14 mouse cellular contexts compared by ENCODE assay signal in the genomic region with DNA sequence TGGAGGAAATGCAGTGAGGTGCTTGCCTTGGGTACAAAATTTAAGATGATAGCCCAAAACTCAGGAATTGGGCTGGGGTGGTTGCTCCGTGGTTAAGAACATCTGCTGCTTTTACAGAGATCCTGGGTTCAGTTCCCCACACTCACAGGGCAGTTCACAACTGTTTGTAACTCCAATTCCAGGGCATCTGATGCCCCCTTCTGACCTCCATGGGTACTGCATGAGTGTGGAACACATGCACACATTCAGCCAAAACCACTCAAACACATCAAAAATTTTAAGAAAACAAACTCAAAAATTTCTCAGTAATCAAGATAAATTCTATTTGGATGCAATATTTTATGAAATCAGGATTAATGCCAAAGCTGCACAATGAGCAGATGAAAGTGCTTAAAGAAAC.
A peak's percentile ranks its signal among the peaks of the same experiment; 100 is the strongest.
DNase-seq lines count a peak whose midpoint lies in the region; ATAC-seq and TF ChIP-seq lines count a peak whose summit lies in the region.
"Had no signal": no experiment of that assay in that cellular context is flagged by ENCODE, and none has a peak within 500 bp of the region (broad histone marks: within the 10 kb centered on the region; RNA-seq: fewer than 3 reads in every experiment).

No protein-coding gene starts in this region.

- no peak for ATAC-seq in kidney, postnatal 0 days (replicated peaks; ENCODE audit: low FRiP score, low read depth)
- ATAC-seq in midbrain, postnatal 0 days (ENCODE audit: low FRiP score) = no peak
- no peak for ATAC-seq in midbrain, embryonic 15.5 days (replicated peaks)

- in situ Hi-C loops in ES-E14 (cut with MboI; ENCODE audit: low sequenced_read_pairs in 2 of 2, unreplicated experiment in 2 of 2) = no loop called here

- H3K27ac ChIP-seq in kidney, postnatal 0 days = no peak overlapping the region
- H3K27ac ChIP-seq in midbrain, postnatal 0 days (ENCODE audit: low read depth, low read length) = no peak overlapping the region
- H3K27ac ChIP-seq in midbrain, embryonic 15.5 days = no peak overlapping the region
- no peak overlapping the region for H3K27ac ChIP-seq in ES-E14 (ENCODE audit: insufficient read depth, low read depth, low read length, poor library complexity, severe bottlenecking)
- H3K27ac ChIP-seq in hindbrain, embryonic 10.5 days = no peak overlapping the region
- H3K27ac ChIP-seq: hindbrain, embryonic 14.5 days; limb, embryonic 12.5 days had no signal

- no peaks in the 10 kb centered on the region for H3K9me3 ChIP-seq in kidney, postnatal 0 days (replicated peaks; ENCODE audit: low read length)
- H3K9me3 ChIP-seq in midbrain, postnatal 0 days (ENCODE audit: low read length) = no peaks in the 10 kb centered on the region
- H3K9me3 ChIP-seq in midbrain, embryonic 15.5 days = no peaks in the 10 kb centered on the region
- H3K9me3 ChIP-seq in ES-E14 (ENCODE audit: control insufficient read depth, insufficient read depth, low read depth, low read length) = no peaks in the 10 kb centered on the region
- no peaks in the 10 kb centered on the region for H3K9me3 ChIP-seq in hindbrain, embryonic 10.5 days
- H3K9me3 ChIP-seq: limb, embryonic 12.5 days had no signal

- H3K4me1 ChIP-seq in kidney, postnatal 0 days (replicated peaks; ENCODE audit: insufficient read depth, low read length) = no peaks in the 10 kb centered on the region
- H3K4me1 ChIP-seq in midbrain, postnatal 0 days (ENCODE audit: insufficient read depth, low read length) = no peaks in the 10 kb centered on the region
- no peaks in the 10 kb centered on the region; the same call in 1 of the 2 replicates for H3K4me1 ChIP-seq in midbrain, embryonic 15.5 days
- no peaks in the 10 kb centered on the region for H3K4me1 ChIP-seq in ES-E14 (ENCODE audit: control insufficient read depth in 2 of 2, insufficient read depth in 2 of 2, low read length in 2 of 2, poor library complexity in 1 of 2)
- H3K4me1 ChIP-seq in hindbrain, embryonic 10.5 days (replicated peaks) = no peaks in the 10 kb centered on the region

- H3K27me3 ChIP-seq in kidney, postnatal 0 days (ENCODE audit: insufficient read depth, low read length) = no peaks in the 10 kb centered on the region
- no peaks in the 10 kb centered on the region for H3K27me3 ChIP-seq in midbrain, postnatal 0 days (ENCODE audit: insufficient read depth, low read length)
- H3K27me3 ChIP-seq in midbrain, embryonic 15.5 days (replicated peaks) = no peaks in the 10 kb centered on the region
- H3K27me3 ChIP-seq in splenic B cell, adult 2 months (ENCODE audit: control insufficient read depth, insufficient read depth, low read length, poor library complexity, severe bottlenecking) = no peaks in the 10 kb centered on the region
- no peaks in the 10 kb centered on the region; the same call in 1 of the 2 replicates for H3K27me3 ChIP-seq in hindbrain, embryonic 10.5 days (ENCODE audit: insufficient read depth, poor library complexity, severe bottlenecking)

- WGBS in kidney, postnatal 0 days = 84% methylated on average over 1 of the region's 1 CpGs
- WGBS in midbrain, postnatal 0 days = 79% methylated on average over 1 of the region's 1 CpGs
- 85% methylated on average over 1 of the region's 1 CpGs for whole genome bisulfite sequencing in midbrain, embryonic 15.5 days
- WGBS in hindbrain, embryonic 10.5 days = 85% methylated on average over 1 of the region's 1 CpGs

- no peak overlapping the region for H3K4me2 ChIP-seq in kidney, postnatal 0 days (ENCODE audit: low read length)
- no peak overlapping the region for H3K4me2 ChIP-seq in midbrain, postnatal 0 days (ENCODE audit: low read depth, low read length, poor library complexity, severe bottlenecking)
- H3K4me2 ChIP-seq in midbrain, embryonic 15.5 days = no peak overlapping the region
- H3K4me2 ChIP-seq: hindbrain, embryonic 14.5 days; limb, embryonic 12.5 days had no signal

- H3K4me3 ChIP-seq in kidney, postnatal 0 days (replicated peaks; ENCODE audit: low read depth, low read length) = no peak overlapping the region
- H3K4me3 ChIP-seq in midbrain, postnatal 0 days (ENCODE audit: low read depth, low read length) = no peak overlapping the region
- H3K4me3 ChIP-seq in midbrain, embryonic 15.5 days = no peak overlapping the region
- H3K4me3 ChIP-seq in ES-E14 (ENCODE audit: insufficient read depth in 1 of 2, low read depth in 1 of 2, low read length in 2 of 2, poor library complexity in 1 of 2, severe bottlenecking in 1 of 2) = no peak overlapping the region
- no peak overlapping the region for H3K4me3 ChIP-seq in hindbrain, embryonic 10.5 days
- H3K4me3 ChIP-seq: erythroblast, embryonic 14.5 days; limb, embryonic 12.5 days had no signal

- no peak for DNase-seq in kidney, postnatal 0 days (ENCODE audit: low spot score)
- DNase-seq in kidney, adult 11 months = no peak
- no peak for DNase-seq in midbrain, postnatal 0 days (ENCODE audit: low spot score)
- peak; percentile 12 for DNase-seq in ES-E14 (ENCODE audit: low read depth, low spot score)
- peak; percentile 15 for DNase-seq in splenic B cell, adult 2 months (ENCODE audit: low read depth, low spot score)
- DNase-seq in hindbrain, embryonic 10.5 days (ENCODE audit: low spot score) = no peak
- DNase-seq in cerebellum, postnatal 36 days = no peak
- DNase-seq: adrenal gland, adult 2 months; cerebellum, adult 11-12 months; right cerebral cortex, postnatal 14 days had no signal

- H3K36me3 ChIP-seq in kidney, postnatal 0 days (ENCODE audit: insufficient read depth, low read length) = no peaks in the 10 kb centered on the region
- H3K36me3 ChIP-seq in midbrain, postnatal 0 days (ENCODE audit: insufficient read depth, low read length) = no peaks in the 10 kb centered on the region
- no peaks in the 10 kb centered on the region for H3K36me3 ChIP-seq in midbrain, embryonic 15.5 days (replicated peaks)
- no peaks in the 10 kb centered on the region for H3K36me3 ChIP-seq in ES-E14 (ENCODE audit: control insufficient read depth, insufficient read depth, low read length, poor library complexity, severe bottlenecking)
- H3K36me3 ChIP-seq in splenic B cell, adult 2 months (ENCODE audit: control insufficient read depth, insufficient read depth, low read length, poor library complexity, severe bottlenecking) = no peaks in the 10 kb centered on the region
- no peaks in the 10 kb centered on the region for H3K36me3 ChIP-seq in hindbrain, embryonic 10.5 days
- H3K36me3 ChIP-seq: limb, embryonic 12.5 days had no signal

- H3K9ac ChIP-seq in kidney, postnatal 0 days (ENCODE audit: low read depth, low read length) = no peak overlapping the region
- no peak overlapping the region for H3K9ac ChIP-seq in midbrain, postnatal 0 days (replicated peaks; ENCODE audit: low read length, poor library complexity, severe bottlenecking)
- H3K9ac ChIP-seq in midbrain, embryonic 15.5 days = no peak overlapping the region
- H3K9ac ChIP-seq in ES-E14 (ENCODE audit: insufficient read depth, low read depth, low read length, poor library complexity, severe bottlenecking) = no peak overlapping the region
- H3K9ac ChIP-seq: hindbrain, embryonic 14.5 days; limb, embryonic 12.5 days had no signal

- peak; percentile 34; the same call in 1 of the 2 replicates for TF ChIP-seq CTCF in kidney, postnatal 0 days (IDR thresholded peaks at IDR 0.05; ENCODE audit: low read depth)
- 0 out of 2 replicates have a peak, but pooled peaks have one; percentile 6 for TF ChIP-seq CTCF in midbrain, postnatal 0 days (IDR thresholded peaks at IDR 0.05)

TF ChIP-seq in ES-E14, 5 proteins besides CTCF, POLR2A, EP300 and RAD21:
- TF ChIP-seq ZNF384 (IDR thresholded peaks at IDR 0.05; ENCODE audit: low read depth, low read length) (no peak), HCFC1 (IDR thresholded peaks at IDR 0.05; ENCODE audit: borderline replicate concordance, insufficient read depth, low read length) (no peak), MAFK (IDR thresholded peaks at IDR 0.05; ENCODE audit: insufficient read depth, low read depth, low read length) (no peak), CHD2 (IDR thresholded peaks at IDR 0.05; ENCODE audit: low read depth, low read length) (no peak), ZC3H11A (IDR thresholded peaks at IDR 0.05; ENCODE audit: borderline replicate concordance, low read depth, low read length) (no peak)
TF ChIP-seq in ES-E14: peak in this region for 0.

Comparison
In these comparisons a context has a peak if more than half of its experiments do, and no peak if none do; other contexts are left out.
1. DNase-seq: peak in ES-E14 (single experiment) and splenic B cell, adult 2 months (single experiment); none in kidney, postnatal 0 days (single experiment), kidney, adult 11 months (single experiment), midbrain, postnatal 0 days (single experiment), hindbrain, embryonic 10.5 days (single experiment) and cerebellum, postnatal 36 days (0 of 2).